Mouse (Mus musculus) G1E-ER4 (cell line): ENCODE results near the gene Umodl1. TPM values are rescaled to one million over a fixed set of nuclear protein-coding genes. Genes with fewer than 3 reads are reported as not detected.

Source experiments
- GATA1 ChIP-seq: IDR thresholded peaks from one replicate; pipeline ENCODE4 v1.8.0; 2012; ENCODE audit warnings: low read length, inconsistent platforms
- polyA plus RNA-seq: library from polyadenylated mRNA; stranded (reverse); fragments of >175 nt; gene quantifications from 2 replicates; pipeline ENCODE4 v1.2.3, GENCODE M21; 2012

The Umodl1 gene
- polyA plus RNA-seq, 1 experiment, result not detected

DNA sequence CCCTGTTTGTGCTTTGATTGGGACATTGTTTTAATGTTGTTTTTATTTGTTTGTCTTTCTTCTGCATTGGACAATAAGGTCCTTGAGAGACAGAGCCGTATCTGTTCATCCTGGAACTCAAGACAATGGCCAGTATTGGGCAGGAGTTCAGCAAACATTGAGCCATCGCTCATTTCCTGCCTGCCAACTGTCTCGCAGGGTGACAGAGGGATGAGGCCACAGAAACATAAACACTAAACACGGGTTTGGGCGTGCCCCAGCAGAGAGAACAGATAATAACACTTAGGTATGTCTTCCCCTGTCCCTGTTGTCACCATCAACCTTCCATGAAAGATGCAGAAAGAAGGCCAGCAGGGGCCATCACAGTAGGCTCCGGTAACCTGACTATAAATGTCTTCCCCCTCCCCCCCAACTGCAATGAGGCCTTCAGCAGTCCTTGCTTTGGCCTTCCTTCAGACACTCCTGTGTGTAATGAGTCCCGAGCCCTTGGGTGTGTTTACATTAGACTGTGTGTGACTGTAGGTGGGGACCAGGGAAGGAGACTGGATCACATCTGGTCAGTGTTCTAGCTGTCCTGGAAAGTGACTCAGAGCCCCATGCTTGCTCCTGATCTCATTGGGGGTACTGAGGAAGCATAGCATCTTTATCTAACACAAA is 69.8 kb downstream of the Umodl1 start:
- no peak for TF ChIP-seq GATA1

DNA sequence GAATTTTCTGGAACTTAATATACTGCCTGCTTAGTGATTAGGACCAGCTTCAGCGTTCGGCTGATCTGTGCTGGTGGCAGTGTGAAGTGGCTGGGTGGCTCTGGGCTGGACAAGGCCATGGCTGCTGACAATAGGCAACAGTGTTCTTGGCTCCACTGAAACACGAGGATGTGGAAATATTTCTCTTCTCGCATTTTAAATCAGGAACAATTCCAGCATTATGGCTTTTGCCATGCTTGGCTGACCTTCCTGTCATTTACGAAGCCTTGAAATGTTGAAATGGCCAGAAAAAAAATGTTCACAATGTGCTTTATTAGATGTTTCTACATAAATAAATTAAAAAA is 70.3 kb downstream of the Umodl1 start:
- no peak for TF ChIP-seq GATA1

DNA sequence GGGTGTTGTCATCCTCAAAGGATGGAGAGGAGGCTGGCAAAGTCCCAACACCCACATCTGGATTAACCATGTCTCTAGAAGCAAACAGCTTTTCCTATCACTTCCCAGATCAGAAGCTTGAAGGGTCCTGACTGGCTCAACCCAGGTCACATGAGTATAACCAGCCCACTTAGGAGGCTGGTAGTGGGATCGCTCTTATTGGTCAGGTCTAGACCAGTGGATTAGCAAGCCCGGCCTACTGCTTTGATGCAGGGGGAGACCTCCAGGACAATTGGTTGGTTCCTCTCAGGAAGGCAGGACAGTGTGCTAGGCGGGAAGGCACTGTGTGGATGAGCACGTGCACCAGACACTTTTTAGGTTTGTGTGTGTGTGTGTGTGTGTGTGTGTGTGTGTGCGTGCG is 72.5 kb downstream of the Umodl1 start:
- no peak for TF ChIP-seq GATA1

DNA sequence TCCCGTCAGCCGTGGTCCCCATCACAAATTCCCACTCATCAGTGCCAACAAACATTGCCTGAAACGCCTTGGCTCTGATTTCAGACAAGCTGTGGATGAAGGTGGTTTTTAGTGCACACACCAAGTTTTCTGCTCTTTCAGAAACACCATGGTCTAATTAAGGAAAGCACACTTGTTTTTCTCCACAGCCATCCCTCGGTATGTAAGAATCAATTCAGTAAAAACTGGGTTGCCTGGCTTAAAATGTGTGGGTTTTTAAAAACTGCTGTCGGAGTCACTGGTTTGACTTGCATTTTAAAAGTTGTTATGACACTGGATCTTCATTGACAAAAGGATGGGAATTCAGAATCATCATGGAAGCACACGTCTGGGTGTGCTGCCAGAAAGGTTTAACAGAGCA is 73.3 kb downstream of the Umodl1 start:
- TF ChIP-seq GATA1, result no peak

DNA sequence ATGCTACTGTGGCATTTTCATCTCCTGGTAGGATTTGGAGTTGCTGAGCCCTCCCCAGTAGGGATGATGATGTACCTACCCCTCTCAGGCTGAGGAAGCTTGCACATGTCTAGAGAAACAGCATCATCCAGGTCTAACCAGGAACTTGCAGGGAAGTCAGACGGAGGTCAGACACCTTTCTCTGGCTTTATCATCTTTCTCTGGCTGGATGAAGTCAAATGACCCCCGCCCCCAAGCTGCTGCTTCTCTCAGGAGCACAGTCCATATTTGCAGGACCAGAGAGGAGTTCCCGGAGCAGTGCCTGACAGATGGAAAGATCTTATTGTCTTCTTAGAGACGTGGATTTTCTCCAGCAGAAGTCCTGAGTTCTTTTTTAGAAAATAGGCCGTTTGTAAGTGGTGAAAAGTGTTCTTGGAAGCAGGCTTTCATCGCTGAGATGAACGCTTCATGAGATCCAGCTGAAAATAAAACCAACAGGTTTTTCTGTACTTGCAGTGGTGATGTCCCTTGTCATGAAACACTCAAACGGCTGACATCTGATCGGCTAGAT is 74.5 kb downstream of the Umodl1 start:
- no peak for TF ChIP-seq GATA1

DNA sequence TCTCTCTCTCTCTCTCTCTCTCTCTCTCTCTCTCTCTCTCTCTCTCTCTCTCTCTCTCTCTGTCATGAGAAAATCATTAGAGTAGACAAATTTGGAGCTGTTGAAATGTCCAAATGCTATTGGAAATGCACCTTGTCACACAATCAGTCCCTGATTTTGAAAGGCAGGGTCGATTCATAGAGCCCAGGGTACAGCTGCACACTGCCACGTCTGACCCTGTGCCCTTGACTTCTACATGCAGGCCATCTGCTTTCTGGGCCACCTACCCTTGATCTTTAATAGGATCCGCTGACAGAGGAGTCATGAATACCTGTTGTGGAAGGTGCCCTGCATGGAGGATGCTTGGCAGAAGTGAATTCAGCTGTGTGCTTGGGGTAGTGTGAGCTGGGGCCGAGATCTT is 75.0 kb downstream of the Umodl1 start:
- TF ChIP-seq GATA1, result no peak

DNA sequence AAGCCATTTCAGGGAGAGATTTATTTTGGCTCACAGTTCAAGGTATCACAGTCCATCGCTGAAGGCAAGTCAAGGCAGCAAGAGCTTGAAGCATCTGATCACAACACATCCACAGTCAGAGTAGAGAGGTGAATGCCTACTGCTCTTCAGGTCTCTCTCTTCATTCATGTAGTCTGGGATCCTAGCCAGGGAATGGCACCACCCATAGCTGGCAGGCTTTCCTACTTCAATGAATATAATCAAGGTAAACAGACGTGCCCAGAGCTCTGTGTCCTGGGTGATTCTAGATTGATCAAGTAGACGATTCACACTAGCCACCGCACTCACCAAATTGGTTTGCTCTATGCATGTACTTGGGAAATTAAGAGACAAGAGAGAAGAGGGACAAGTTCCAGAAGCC is 77.9 kb downstream of the Umodl1 start:
- TF ChIP-seq GATA1, result no peak

DNA sequence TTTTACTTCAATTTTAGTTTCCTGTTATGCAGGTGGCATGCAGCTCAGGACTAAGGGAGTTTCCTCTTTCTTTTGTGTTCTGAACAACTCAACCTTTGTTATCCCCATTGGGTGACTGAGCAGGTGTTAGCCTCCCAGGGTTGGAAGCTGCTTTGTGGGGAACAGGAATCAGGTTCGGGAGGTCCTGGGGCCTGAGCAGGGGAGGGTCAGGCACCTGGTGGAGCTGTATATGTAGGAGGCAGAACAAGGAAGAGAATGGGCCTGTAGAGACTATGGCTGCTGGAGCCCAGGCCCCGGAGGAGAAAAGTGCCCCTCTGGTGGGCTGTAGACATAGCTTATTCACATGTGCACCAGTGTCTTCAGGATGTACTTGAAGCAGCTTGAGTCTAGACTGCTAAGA is 78.8 kb downstream of the Umodl1 start:
- no peak for TF ChIP-seq GATA1

DNA sequence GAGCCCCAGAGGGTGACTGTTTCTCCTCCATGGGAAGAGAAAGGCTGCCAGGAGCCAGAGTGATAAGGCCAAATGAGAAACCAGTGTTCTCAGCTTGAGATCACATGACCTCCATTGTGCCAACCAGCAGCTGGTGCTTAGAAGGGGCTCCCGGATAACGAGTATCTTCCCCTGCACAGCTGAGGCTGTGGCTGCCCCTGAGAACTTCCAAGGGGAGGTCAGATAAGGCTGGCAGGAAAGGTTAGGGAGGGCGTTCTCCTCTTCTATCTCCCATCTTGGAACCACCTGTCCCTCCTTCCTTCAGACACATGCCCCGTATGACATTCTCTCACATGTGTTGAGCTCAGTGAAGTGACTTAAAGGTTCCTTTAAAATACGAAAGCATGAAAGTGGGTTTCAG is 79.7 kb downstream of the Umodl1 start:
- TF ChIP-seq GATA1, result no peak

DNA sequence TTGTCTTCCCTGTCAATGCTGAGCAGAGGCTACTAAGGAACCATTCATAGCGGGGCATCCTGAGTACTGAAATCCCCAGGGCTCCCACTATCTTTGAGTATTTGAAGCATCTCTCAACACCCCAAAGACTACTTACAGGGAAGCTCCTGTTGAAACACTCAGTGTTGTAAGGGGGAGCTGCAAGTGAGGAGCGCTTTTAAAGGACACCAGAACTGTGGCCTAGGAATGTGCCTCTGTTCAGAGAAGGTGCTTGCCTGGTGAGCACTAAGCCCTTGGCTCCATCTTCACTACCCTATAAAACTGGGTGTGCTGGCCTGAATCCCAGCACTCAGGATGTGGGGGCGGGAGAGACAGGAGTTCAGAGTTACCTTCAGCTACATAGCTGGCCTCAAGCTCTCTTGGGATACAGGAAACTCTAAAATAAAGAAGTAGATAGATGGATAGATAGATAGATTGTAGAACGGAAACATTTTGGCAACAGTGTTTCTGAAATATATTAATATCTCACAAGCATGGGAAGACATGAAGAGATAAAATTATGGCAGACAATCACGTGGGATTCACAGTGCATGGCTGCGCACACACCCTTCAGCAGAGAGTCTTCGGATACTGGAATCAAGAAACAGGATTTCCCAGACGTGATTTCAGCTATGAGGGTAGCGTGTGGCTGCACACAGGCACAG is 80.4 kb downstream of the Umodl1 start:
- no peak for TF ChIP-seq GATA1

DNA sequence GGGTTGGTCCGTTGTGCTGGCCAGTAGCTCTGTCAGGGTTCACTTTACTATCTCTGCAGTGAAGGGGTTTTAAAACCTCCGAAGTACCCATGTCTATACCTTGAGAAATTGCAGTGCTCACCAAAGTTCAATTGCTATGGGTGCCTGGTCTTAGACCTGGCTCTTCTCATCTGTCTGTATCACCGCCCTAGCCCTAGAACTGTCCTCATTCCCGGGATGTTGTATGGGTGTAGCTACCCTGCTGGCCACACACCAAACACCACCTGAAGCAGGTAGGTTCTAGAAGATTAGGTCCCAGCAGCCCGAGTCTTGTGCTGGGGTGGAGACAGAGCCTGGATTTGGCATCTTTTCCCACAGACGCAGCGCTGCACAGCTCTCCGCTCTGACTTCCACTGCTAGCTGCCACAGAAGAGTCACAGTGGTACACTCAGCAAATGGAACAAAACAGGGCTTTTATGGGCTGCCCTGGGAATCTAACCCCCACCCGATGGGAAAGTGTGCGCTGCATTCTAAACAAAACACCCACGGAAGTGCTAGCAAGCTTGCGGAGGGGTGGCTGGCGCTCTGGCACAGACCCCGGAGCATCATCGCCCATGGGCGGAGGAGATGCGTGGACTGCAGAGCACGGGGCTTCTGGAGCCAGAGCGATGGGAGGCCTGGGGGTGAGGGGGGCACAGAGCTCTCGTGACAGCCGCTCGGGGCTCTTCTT is 81.9 kb downstream of the Umodl1 start:
- TF ChIP-seq GATA1, result no peak

DNA sequence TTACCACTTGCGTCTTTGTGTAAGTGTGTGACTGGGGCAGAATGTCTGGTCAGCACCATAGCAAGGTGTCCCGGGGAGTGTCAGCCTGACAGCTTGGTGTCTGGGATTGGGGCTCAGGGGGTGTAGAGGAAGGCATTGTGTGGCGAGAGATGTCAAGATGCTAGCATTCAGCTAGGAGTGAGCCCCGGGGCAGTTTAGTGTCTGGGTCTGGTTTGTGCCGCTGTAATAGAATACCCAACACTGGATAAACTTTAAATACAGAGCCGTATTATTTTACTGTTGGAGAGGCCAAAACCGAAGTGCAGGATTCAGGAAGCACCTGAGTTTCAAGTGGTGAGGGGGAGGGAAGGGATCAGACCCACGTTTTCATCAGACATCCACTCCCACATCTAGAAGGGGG is 82.9 kb downstream of the Umodl1 start:
- TF ChIP-seq GATA1, result no peak

DNA sequence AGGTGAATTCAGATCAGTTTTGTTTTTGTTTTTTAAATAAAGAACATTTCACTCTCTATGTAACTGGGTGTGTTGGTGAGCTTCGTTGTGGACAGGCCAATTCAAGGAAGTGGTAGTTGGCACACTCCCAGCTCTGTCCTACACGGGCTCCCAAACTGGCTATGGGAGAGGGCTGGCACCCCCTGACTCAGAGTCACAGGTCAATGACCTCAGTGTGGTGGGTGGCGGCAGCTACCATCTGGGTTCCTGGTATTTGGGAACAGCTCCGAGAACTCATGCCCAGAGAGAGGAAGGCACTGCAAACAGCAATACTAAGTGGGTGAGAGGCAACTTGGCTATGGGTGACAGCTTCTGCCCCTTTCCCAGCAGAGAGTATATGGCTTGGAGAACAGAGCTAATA is 83.9 kb downstream of the Umodl1 start:
- TF ChIP-seq GATA1, result no peak

DNA sequence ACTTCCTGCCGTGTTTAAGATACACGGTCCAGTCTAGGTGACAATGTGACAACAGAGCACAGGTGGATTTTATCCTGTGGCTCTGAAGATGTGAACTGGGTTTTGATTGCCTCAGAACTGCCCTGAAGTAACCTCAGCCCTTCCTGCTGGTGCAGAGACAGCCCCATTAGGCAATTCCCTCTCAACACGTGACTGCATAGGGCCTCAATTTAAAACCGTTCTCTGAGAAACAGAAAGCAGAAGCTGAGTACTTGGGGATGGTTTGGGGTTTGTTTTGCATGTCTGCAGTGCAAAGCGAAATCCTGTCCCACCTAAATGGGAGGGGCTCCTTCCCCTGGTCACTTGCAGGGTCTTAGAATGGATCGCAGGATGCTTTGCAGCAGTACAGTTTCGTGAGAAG is 85.2 kb downstream of the Umodl1 start:
- no peak for TF ChIP-seq GATA1

DNA sequence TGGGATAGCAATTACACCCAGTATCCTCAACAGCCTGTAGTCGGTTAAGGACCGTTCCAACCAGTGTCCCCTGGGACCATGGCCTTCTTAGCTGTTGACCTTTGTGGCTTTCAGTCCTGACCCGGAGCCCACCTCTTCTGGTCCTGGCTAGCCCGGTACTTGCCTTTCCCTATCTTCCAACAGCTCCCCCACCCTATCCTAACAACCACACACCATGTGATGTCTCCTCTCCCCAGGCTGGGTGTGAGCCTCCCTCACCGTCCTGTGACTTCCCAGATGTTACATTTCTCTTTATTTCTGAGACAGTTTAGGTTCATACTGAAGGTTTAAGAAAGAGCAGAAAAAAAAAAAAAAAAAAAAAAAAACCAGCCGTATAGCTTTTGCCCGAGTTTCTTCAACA is 86.0 kb downstream of the Umodl1 start:
- TF ChIP-seq GATA1, result no peak

DNA sequence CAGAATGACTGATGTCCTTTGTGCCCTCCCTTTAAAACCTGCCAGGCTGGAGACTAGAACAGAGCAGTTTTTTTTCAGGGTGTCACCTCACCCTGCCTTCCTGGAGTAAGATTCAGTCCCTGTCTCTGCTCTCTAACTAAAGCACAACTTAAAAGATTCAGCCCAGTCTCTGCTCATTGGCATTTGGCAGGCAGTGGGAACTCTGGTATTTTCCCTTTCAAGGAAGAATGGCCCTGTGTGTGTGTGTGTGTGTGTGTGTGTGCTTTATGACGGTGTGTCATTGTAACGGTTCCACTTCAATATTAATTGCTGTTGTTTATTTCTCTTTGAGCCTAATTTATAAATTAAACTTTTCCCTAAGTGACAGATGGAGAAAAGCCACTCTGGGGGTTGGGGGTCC is 88.3 kb downstream of the Umodl1 start:
- no peak for TF ChIP-seq GATA1

DNA sequence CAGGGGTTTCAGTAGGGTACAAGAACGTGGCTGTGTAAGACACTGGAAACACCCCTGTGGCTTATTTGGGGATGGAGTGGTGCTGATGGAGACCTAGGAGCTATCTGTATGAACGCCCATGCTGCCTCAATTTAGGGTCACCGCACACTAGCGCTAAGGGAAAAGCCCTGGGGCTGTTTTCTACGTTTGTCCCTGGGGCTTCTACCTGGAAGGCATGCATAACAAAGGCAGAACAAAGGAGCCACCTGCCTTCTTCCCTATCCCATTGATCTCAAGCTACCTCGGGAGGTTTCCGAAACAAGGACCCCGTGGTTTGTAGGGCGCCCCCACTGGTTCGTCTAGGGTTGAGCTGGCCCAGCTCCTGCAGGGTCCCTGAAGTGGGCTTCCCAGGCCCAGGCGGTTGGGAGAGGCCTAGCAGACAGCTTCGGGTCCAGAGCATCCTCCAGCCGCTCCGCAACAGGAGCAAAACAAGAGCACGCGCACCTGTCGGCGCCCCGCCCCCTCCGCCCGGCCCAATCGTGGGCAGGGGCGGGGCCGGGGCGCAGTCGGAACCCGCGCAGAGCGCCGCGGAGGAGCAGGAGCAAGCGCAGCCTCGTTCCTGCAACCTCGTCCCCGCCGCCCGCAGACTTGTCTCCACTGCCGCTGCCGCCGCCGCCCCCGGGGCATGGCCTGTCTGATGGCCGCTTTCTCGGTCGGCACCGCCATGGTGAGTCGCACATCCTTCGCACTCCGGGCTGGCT is 102.9 kb downstream of the Umodl1 start, which contains the start of gene Abcg1:
Abcg1 (plus strand) TSS at position 525 of the 740 bp plus-strand sequence.
- TF ChIP-seq GATA1, result no peak
